Mouse (Mus musculus) liver, adult 2 months (tissue): ENCODE measurements around the gene Mettl6. TPM values are rescaled to one million over a fixed set of nuclear protein-coding genes. Genes with fewer than 3 reads are reported as not detected.
"Not testable (repeated sequence)": the region's sequence is repeated elsewhere in the genome, so short reads cannot be mapped to it uniquely, and the experiment has no call there.

Experiments used
- DNase-seq: peaks from one replicate; pipeline ENCODE4 v3.0.0-alpha.2; 2011; ENCODE audit warnings: low read depth, low spot score; ENCODE audit errors: extremely low read depth
- H3K27ac ChIP-seq: fragments of 200-500 bp; replicated peaks from 2 replicates; pipeline ENCODE4 v1.5.1; 2012; ENCODE audit warnings: low read depth, mild to moderate bottlenecking, control low read depth, inconsistent platforms, low read length; ENCODE audit not compliant: insufficient read depth
- H3K27me3 ChIP-seq: fragments of 200-500 bp; 2 replicates; pipeline ENCODE4 v1.6.1; 2012; ENCODE audit warnings: mild to moderate bottlenecking, moderate library complexity, low read length, inconsistent platforms; ENCODE audit not compliant: control insufficient read depth, insufficient read depth
- H3K36me3 ChIP-seq: fragments of 200-500 bp; 2 replicates; pipeline ENCODE4 v1.6.1; 2012; ENCODE audit warnings: low read length, inconsistent platforms; ENCODE audit not compliant: control insufficient read depth, insufficient read depth
- H3K4me1 ChIP-seq: fragments of 200-500 bp; 2 replicates; pipeline ENCODE4 v1.6.1; 2011; ENCODE audit warnings: low read length; ENCODE audit not compliant: control insufficient read depth, insufficient read depth
- H3K4me3 ChIP-seq: fragments of 200-500 bp; 2 replicates; pipeline ENCODE4 v1.5.1; 2011; ENCODE audit warnings: low read depth, mild to moderate bottlenecking, control low read depth, low read length, moderate library complexity; ENCODE audit not compliant: insufficient read depth
- H3K79me2 ChIP-seq: fragments of 200-500 bp; 2 replicates; pipeline ENCODE4 v1.6.1; 2012; ENCODE audit warnings: inconsistent platforms, mild to moderate bottlenecking, low read length, moderate library complexity; ENCODE audit not compliant: control insufficient read depth, insufficient read depth
- H3K9ac ChIP-seq: fragments of 200-500 bp; 2 replicates; pipeline ENCODE4 v1.6.1; 2012; ENCODE audit warnings: low read depth, mild to moderate bottlenecking, control low read depth, inconsistent platforms, low read length
- CTCF ChIP-seq: fragments of 200-500 bp; IDR thresholded peaks from 2 replicates; pipeline ENCODE4 v1.5.1; 2011; ENCODE audit warnings: low read depth, low read length, control low read depth
- POLR2A ChIP-seq: fragments of 200-500 bp; IDR thresholded peaks from 2 replicates; pipeline ENCODE4 v1.6.1; 2011; ENCODE audit warnings: low read length, control low read depth; ENCODE audit not compliant: insufficient read depth; ENCODE audit errors: extremely low read depth
- WGBS: fragments of 180-500 bp; shearing (Covaris S2); methylation state at CpG from one replicate; pipeline ENCODE4 v1.1.7; 2018; 5-methylcytosine and 5-hydroxymethylcytosine counted together
- polyA plus RNA-seq: library from polyadenylated mRNA; depleted of rRNA; stranded (reverse); fragments of >200 nt; gene quantifications from 2 replicates; pipeline ENCODE4 v1.2.3, GENCODE M21; 2012
- total RNA-seq: library from RNA; depleted of rRNA; stranded (reverse); fragments of >200 nt; gene quantifications from 2 replicates; pipeline ENCODE4 v1.2.3, GENCODE M21; 2014

Mettl6 gene
- total and polyA plus RNA-seq, 2 experiments, result 5.4 to 11.2 TPM

- H3K79me2 ChIP-seq, result no peaks in the 10 kb centered on the region
- peak; percentile 14 for DNase-seq
- H3K4me3 ChIP-seq, result no peak overlapping the region
- TF ChIP-seq POLR2A (no peak), CTCF (peak; percentile 50)
- no peaks in the 10 kb centered on the region for H3K27me3 ChIP-seq
- no peak overlapping the region for H3K9ac ChIP-seq
- no peaks in the 10 kb centered on the region for H3K4me1 ChIP-seq
- no peak overlapping the region for H3K27ac ChIP-seq
- WGBS, result 74% methylated on average over 8 of the region's 8 CpGs
- no peaks in the 10 kb centered on the region for H3K36me3 ChIP-seq
Observed at GRCm38 (mm10) chr14:31454849-31455566, 39.8 kb downstream of the Mettl6 start.

DNA sequence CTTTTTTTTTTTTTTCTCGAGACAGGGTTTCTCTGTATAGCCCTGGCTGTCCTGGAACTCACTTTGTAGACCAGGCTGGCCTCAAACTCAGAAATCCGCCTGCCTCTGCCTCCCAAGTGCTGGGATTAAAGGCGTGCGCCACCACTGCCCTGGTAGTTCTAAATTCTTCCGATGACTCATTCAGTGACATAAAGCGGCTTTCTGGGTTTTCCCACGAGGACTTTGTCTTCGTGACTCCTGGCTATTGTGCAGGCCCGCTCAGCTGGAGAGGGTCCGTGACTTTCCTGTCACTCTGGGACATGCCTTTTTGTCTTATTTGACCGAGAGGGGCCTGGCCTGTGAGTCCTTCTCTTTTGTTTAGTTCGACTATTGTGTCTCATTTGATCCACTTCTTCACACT lies 40.9 kb downstream of the Mettl6 start:
- not testable (repeated sequence) for H3K27me3 ChIP-seq, H3K27ac ChIP-seq, H3K4me1 ChIP-seq, H3K9ac ChIP-seq, DNase-seq, H3K4me3 ChIP-seq, H3K36me3 ChIP-seq, H3K79me2 ChIP-seq
- 86% methylated on average over 12 of the region's 12 CpGs for WGBS

- Histone ChIP-seq H3K4me1 (no peaks in the 10 kb centered on the region), H3K9ac (no peak overlapping the region), H3K27me3 (no peaks in the 10 kb centered on the region), H3K79me2 (no peaks in the 10 kb centered on the region), H3K36me3 (no peaks in the 10 kb centered on the region), H3K4me3 (no peak overlapping the region), H3K27ac (no peak overlapping the region)
- no peak for TF ChIP-seq POLR2A
- no peak for TF ChIP-seq CTCF
- WGBS, result 81% methylated on average over 5 of the region's 5 CpGs
- no peak for DNase-seq
Observed at GRCm38 (mm10) chr14:31448994-31449393, 45.8 kb downstream of the Mettl6 start.

DNA sequence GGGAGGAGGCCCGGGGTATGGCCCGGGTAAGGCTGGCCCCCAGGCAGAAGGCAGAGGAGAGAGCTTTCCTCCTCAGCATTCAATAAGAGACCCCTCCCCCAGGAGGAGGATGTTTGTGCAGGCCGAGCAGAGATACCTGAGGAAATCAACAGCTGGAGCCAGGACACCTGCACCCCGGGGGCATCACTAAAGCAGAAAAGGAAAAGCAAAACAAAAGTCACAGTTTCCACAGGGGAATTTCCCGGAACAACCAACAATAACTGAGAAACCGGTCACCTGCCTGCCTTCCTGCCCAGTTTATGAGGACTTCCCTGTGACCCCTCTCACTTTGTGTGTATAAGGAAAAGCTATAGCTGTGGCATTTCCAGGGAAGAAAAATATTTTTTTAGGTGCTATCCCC lies 51.2 kb downstream of the Mettl6 start:
- Histone ChIP-seq H3K9ac (no peak overlapping the region), H3K27ac (no peak overlapping the region), H3K27me3 (no peaks in the 10 kb centered on the region), H3K4me1 (no peaks in the 10 kb centered on the region), H3K79me2 (no peaks in the 10 kb centered on the region), H3K36me3 (no peaks in the 10 kb centered on the region), H3K4me3 (no peak overlapping the region)
- TF ChIP-seq CTCF (no peak), POLR2A (no peak)
- no peak for DNase-seq
- WGBS, result 78% methylated on average over 6 of the region's 6 CpGs

DNA sequence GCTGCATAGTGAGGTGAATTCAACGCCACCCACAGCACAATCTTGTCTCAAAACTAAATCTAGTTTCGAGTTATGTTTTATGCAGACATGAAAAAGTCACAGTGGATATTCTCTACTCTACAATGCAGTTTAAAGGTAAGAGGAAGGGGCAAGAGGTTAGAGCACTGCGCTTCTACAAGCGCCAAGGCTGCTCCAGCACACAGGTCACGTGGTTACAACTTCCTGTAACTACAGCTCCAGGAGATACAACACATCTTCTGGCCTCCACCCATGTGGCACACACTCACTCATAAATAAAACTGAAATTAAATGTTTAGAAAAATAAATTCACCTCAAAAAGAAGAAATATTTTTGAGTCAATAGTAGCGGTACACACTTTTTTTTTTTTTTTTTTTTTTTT lies 54.1 kb downstream of the Mettl6 start:
- Histone ChIP-seq H3K4me1 (peaks cover 5% of the 10 kb centered on the region), H3K79me2 (peaks cover 1% of the 10 kb centered on the region; the same call in 1 of the 2 replicates), H3K9ac (no peak overlapping the region), H3K27me3 (no peaks in the 10 kb centered on the region), H3K27ac (no peak overlapping the region), H3K4me3 (no peak overlapping the region), H3K36me3 (no peaks in the 10 kb centered on the region)
- TF ChIP-seq POLR2A (no peak), CTCF (no peak)
- 87% methylated on average over 6 of the region's 6 CpGs for WGBS
- DNase-seq, result no peak

- no peak overlapping the region for H3K4me3 ChIP-seq
- no peak for DNase-seq
- H3K27me3 ChIP-seq, result no peaks in the 10 kb centered on the region
- no peaks in the 10 kb centered on the region for H3K36me3 ChIP-seq
- no peak overlapping the region for H3K9ac ChIP-seq
- H3K27ac ChIP-seq, result no peak overlapping the region
- peaks cover 6% of the 10 kb centered on the region; the same call in 1 of the 2 replicates for H3K79me2 ChIP-seq
- TF ChIP-seq CTCF (peak; percentile 65), POLR2A (no peak)
- peaks cover 5% of the 10 kb centered on the region for H3K4me1 ChIP-seq
- 63% methylated on average over 3 of the region's 3 CpGs for WGBS
Observed at GRCm38 (mm10) chr14:31440230-31440629, 54.6 kb downstream of the Mettl6 start.
